Mouse (Mus musculus): ENCODE data around the gene Tnfsf11. TPM values are rescaled to one million over a fixed set of nuclear protein-coding genes. Genes with fewer than 3 reads are reported as not detected.
A peak's percentile ranks its signal among the peaks of the same experiment; 100 is the strongest.

Tnfsf11 gene
- total RNA-seq (2015), result not detected in 2 replicates
- total RNA-seq (2017), result not detected in 2 replicates

DNA sequence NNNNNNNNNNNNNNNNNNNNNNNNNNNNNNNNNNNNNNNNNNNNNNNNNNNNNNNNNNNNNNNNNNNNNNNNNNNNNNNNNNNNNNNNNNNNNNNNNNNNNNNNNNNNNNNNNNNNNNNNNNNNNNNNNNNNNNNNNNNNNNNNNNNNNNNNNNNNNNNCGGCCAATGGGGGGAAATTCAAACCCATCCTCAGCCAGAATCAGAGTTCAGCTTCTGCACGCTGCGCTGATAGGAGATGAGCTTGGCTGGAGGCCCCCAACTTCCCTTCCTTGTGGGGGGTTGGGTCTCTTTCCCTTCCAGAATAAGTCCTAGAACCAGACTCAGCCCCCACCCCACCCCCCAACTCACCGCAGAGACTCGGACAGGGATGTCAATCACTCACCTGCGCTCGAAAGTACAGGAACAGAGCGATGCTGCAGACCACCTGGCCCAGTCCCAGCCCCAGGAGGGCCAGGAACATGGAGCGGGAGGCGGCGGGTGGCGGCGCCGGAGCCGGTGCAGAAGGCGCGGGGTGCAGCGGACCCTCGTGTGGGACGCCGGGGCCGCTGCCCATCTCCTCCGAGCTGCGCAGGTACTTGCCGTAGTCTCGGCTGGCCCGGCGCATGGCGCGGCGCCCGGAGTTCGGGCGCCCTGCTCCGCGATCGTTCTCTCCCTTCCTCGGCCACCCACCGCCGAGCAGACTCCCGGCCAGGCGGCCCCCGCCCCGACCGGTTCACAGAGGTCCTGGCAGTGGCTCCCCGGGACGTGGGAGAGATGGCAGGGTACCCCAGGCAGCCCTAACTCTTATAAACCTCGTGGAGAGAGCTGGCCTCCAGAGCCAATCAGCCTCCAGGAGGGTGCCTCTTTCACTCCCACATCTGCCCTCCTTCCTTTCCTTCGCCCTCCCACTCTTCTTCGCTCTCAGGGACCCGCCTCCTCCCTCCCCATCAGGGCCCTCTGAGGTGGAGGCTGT lies at the start of gene Tnfsf11:
Gene Tnfsf11 (minus strand): TSS at position 758 of the 952 bp plus-strand sequence.
- ATAC-seq (replicated peaks; ENCODE audit: poor library complexity), result no peak

DNA sequence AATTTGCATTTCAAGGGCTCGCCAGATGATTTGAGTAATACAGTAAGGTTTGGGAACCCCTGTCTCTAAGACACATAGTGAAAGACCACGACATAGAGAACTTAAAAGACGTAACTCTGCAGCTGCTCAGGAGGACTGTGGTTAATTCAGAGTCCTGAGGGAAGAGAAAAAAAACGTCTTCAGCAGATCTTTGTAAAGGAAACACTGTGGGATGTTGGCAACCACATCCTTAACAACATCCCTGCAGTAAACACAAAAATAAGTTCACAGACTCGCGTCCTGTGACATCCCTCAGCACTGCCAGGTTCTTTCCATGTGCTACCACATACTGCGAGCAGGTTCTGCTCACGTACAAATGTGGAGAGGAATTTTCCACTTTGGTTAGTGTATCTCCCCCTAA lies 48.9 kb upstream of the Tnfsf11 start:
- peak; percentile 14 for ATAC-seq (replicated peaks; ENCODE audit: poor library complexity)

DNA sequence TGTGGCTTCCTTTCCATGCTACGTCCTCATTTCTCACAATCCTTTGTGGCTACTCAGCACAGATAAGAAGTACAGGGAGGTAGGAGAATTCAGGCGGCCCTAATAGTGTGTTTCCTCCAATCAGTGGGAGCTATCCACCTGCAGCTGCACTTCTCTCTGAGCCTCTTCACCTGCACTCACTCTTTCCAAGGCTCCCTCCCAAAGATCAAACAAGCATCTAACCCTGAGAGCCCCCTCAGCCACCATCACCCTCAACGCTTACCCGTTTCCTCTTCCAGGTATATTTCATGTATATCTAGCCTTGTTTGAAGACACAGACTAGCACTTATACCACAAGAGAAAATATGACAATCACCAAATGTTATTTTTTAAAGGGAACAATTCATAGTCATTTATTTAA lies 47.5 kb upstream of the Tnfsf11 start:
- no peak for ATAC-seq (replicated peaks; ENCODE audit: poor library complexity)

DNA sequence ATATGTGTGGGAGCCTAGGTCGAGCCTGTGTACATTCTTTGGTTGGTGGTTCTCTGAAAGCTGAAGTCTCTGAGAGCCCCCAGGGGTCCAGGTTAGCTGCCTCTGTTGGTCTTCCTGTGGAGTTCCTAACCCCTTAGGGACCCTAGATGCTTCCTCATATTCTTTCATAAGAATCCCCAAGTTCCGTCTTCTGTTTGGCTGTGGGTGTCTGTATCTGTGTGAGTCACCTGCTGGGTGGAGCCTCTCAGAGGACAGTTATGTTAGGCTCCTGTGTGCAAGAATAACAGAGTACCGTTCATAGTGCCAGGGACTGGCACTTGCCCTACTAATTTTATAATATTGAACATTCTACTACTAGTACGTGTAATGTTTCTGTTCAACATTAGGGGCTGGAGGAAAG lies 45.0 kb upstream of the Tnfsf11 start:
- peak; percentile 65 for ATAC-seq (replicated peaks; ENCODE audit: poor library complexity)

DNA sequence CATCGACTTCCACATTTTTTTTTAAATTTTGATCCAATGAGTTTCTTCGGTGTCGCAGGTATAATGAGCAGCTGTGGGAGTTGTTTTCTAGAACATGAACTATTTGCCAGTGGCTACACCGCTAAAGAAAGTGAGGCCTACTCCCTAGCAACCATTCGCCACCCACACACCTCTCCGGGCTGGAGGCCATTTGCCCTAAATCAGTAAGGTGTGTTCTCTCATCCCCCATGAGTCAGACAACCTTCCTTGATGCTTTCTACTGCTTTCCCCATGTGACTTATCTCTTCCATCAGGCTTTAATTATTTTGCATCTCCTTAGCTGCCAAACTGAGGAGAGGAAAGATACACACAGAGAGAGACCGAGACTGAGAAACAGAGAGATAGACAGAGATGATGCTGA lies 43.7 kb upstream of the Tnfsf11 start:
- ATAC-seq (replicated peaks; ENCODE audit: poor library complexity), result no peak

DNA sequence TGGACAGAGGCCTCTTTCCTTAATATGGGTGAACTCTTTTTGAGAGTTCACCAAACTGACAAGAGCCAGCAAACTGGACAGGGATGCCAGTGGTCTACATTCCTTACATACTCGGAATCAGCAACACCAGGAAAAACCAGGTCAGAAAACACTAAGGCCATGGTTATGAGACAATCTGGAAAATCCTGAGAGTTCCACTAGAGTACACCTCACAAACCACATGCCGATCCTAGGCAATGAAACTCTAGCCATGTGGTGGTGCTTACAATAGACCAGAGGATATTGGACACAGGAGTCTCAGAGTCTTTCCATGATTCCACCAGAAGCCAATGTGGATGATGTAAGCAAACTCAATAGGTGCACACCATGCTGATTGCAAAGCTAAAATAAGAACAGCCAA lies 39.9 kb upstream of the Tnfsf11 start:
- ATAC-seq (replicated peaks; ENCODE audit: poor library complexity), result no peak

DNA sequence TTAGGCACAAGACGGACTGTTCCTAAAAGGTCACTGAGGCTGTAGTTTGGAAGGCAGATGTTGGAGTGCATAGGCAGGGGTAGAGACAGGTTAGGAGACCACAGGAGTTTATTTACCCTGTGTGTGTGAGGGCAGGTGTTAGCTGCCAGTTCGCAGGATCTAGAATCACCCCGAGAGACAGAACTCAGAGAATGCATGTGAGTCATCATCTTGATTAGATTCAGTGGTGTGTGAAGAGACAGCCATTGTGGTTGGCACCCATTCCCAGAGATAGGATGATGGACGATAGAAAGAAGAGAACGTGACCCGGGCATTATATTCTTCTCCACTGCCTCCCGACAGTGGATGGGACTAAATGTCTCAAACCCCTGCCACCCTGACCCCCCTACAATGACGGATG lies 35.2 kb upstream of the Tnfsf11 start:
- ATAC-seq (replicated peaks; ENCODE audit: poor library complexity), result no peak

DNA sequence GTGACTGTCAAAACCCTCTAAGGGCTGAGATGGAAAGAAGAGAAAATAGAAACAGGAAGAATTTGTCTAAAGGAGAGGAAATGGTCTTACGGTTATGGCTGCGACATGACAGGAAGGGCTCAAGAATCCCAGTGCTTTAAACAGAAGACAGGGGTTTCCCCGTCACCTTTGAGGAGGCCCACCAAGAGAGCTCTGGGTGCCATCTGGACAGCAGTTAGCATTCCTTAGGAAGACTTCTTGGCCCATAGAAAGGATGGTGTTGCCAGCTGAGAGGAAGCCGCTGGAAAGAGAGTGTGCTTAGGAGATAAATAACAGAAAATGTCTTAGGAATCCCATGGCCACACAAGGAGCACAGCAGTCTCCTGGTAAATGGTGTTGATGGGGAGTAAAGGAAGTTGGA lies 34.3 kb upstream of the Tnfsf11 start:
- ATAC-seq (replicated peaks; ENCODE audit: poor library complexity), result no peak

DNA sequence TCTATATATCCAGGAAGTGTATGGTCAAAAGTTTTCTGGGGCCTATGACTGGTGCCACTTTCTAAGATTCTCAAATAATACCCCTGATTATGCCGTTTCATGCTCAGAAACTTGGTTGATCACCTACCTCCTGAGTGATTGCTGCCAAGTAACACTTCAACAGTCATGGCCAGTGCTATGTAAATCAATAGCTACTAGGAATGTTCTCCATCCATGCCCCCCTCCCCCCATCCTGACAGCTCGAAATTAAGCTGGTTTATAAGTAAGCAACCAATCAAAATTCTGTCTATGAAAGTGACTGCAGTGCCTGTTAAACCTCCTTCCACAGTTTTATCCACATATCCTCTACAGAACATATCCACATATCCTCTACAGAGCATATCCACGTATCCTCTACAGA lies 25.5 kb upstream of the Tnfsf11 start:
- no peak for ATAC-seq (replicated peaks; ENCODE audit: poor library complexity)

DNA sequence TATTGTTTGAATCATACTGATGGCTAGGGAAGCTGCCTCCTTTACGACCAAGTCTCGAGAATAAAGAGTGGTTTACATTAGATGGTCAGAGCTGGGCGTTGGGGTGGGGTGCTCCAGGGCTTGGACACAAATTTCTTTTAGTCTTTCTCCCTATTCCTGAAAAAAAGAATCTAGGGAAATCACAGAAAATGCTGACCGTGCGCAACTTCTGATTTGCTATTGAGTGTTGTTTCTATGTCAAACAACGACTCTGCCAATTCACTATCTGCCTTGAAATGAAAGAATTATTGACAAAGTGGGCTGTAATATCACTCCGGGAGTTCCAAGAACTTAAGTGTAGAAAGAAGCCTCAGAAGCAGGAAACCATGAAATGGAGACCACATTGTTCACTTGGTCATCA lies 23.5 kb upstream of the Tnfsf11 start:
- no peak for ATAC-seq (replicated peaks; ENCODE audit: poor library complexity)

DNA sequence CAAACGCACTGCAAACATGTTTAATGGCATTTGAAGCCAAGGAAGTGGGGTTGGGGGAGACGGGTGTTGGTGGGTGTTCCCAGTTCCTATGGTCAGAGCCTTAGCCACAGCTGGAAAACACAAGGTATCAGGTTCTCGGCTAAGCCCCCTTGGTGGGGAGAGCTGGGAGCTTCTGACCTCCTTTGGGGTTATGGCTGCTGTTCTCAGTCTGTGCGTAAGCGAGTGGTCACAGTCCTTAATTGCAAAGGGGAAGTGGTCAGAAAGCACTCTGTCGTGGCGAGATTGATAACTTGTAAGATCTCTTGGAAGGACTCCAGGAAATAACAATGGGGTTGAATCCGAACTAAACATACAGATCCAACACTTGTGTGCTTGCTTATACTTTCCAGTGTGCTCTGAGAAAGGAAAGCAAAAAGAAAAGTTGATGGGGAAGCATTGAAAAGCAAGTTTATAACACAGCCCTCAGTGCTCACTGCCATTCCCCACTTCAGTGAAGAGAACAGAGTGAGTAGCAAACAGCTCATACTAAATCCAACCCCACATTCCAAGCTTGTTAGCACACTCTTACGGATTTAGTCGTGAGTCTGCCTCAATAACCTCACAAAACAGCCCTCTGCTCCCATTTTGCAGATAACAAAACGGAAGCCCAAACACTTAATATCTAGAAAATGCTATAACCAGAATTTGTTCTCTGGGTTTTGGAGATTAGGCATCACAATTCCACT lies 22.9 kb upstream of the Tnfsf11 start:
- peak; percentile 88 for ATAC-seq (replicated peaks; ENCODE audit: poor library complexity)

DNA sequence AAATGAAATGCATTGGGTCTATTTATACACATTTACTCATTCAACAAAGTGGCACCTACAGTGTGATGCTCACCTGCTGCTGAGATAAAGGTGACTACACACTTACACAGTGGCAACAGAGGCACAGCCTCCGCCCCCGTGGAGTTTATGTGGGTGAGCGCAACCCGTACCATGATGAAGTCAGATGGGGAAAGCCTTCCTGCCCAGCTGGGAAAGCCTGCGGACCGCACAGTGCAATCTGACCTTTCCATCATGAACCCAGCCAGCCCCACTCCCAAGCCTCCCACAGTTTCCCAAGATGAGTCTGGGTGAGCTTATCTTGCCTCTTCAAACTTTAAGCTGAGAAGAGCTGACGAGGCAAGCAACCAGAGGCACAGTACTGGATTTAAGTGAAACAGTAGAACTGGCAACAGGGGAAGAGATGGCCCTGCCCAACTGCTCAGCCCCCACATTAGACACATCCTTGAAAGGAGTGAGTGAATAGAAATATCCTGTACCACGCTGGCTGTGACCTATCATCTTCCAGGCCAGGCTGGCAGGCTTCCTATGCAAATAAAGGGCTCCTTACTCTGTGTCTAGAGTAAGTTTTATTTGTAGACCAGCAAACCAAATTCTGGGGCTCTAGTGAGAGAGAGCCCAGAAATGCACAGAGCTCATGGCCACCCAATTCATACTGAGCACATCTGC lies 22.1 kb upstream of the Tnfsf11 start:
- ATAC-seq (replicated peaks; ENCODE audit: poor library complexity), result no peak

DNA sequence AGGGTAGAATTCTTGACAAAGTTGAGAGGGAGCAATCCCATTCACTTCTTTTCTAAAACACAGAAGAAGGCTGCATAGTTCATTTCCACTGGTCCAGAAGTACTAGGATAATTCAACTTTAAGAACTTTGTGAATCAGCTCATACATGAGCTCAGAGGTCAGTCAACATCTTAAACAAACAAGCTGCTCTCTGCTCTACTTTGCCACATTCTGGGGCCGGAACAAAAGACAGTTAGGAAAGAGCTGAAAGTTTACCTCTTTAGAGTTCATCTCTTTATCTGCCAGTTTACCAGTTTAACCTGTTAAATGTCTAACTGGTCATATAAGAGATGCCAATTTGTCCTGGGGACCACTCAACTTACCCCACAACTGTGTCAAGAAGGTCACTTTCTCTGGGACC lies 15.5 kb upstream of the Tnfsf11 start:
- no peak for ATAC-seq (replicated peaks; ENCODE audit: poor library complexity)

DNA sequence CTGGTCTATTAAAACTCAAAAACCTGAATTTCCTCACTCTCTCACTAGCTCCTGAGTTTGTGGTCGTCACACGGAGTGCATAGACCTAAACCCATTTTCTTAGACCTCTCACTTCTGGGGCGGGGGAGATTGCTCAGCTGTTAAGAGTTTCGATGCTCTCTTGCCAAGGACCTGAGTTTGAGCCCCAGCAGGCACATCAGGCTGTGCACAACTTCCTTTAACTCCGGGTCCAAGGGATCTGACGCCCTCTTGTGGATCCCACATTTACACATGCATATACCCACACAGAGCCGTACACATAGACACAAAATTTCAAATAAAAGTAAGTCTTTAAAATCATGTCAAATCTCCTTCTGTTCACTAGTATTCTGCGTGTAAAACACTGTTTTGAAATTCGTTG lies 15.1 kb upstream of the Tnfsf11 start:
- no peak for ATAC-seq (replicated peaks; ENCODE audit: poor library complexity)

DNA sequence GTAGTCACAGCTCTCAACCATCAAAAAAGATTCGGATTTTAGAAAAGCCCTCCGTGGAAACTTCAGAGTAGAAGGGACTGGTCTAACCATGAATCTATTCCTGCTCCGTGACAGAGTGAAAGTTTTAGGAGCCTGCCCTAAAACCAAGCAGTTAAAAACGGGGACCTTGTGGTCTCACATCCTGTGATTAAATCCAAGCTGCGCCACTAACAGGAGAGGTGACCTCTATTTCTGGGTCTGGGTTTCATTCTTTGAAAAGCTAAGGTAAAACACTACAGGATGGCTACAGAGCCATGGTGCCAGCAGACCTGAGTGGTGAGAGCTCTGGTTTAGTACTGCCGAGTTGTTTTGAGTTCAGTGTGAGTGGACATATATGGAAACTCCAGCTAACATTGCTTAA lies 12.4 kb upstream of the Tnfsf11 start:
- no peak for ATAC-seq (replicated peaks; ENCODE audit: poor library complexity)

DNA sequence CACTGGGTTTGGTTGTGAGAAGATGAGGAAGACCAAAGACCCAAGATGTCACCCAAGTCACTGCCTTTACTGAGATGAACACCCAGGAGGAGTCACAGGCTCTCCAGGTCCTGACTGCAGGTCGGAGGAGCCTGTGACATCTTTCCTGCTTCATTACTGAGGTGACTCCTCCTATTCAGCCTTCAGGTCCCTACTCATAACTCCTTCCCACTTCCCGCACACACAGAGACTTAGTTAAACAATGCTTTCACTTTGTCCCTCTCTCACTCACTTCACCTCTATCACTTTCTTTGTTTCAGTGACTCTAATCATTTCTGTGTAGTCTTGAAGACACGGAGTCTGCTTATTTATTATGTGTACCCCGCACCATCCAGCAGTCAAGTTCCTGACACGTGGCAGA lies 11.7 kb upstream of the Tnfsf11 start:
- ATAC-seq (replicated peaks; ENCODE audit: poor library complexity), result no peak

DNA sequence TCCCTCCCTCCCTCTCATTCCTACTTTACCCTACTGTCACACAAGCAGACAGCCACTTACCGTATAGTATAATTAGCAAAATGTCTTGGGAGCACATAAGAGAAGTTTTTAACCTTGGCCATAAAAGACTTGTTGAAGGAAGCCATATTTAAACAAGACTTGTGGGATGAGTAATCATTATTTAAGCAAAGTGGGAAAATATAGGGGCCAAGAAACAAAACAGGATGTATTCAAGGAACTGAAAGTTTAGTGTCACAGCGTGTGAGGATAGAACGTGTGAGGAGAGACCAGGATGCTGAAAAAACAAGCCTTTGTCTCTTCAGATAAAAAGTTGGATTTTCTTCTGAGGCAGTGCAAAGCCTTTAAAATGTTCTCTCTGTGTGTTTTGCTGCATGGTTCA lies 11.2 kb upstream of the Tnfsf11 start:
- ATAC-seq (replicated peaks; ENCODE audit: poor library complexity), result no peak

DNA sequence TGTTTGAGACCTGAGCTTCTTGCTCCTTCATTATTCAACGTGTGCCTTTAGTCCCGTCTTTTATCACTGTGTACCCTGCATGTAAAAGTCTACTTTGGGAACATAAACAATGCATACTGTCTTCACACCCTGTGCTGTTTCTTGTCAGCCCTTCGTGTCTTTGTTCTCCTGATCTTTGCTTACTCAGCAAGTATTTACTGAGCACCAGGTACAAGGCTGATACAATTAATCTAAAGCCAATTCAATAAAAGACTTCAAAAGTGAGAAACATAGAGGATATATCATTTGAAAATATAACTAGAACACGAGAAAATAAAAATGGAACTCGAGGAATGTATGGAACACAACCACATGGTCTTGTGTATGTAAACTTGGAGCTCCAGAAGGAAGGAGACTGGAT lies 9.8 kb upstream of the Tnfsf11 start:
- ATAC-seq (replicated peaks; ENCODE audit: poor library complexity), result no peak

DNA sequence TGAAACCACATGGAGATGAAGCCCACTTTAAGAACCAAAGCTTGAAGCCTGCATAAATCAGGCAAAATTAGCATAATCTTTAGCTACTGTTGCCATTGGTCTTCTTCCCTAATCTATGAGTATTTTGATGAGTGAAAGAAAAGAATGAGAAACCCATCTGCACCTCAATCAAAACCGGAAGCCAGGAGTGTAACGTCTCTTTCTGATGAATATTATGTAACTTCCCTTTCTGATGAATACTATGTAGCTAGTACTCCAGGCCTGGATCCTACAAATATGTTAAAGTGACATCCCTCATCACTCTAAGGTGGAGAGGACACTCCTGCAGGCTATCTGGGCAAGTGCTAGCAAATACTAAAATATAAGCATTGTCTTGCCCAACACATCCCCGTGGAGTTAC lies 6.9 kb downstream of the Tnfsf11 start:
- peak; percentile 54 for ATAC-seq (replicated peaks; ENCODE audit: poor library complexity)

DNA sequence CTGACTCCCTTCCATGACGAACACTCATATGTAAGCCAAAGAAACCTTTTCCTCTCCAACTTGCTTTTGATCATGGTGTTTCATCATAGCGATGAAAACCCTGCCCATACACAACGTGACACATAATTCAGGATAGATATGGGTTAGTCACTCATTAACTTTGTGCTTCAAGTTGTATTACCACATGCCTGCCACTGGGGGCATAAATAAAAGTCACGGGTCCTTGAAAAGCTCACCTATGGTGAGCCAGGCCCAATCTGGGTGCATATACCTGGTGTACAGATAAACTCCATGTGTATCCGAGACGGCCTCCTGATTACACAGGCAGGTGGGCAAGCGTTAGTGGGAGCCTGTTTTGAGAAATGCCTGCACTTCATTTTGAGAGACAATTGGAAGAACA lies 15.2 kb downstream of the Tnfsf11 start:
- no peak for ATAC-seq (replicated peaks; ENCODE audit: poor library complexity)

DNA sequence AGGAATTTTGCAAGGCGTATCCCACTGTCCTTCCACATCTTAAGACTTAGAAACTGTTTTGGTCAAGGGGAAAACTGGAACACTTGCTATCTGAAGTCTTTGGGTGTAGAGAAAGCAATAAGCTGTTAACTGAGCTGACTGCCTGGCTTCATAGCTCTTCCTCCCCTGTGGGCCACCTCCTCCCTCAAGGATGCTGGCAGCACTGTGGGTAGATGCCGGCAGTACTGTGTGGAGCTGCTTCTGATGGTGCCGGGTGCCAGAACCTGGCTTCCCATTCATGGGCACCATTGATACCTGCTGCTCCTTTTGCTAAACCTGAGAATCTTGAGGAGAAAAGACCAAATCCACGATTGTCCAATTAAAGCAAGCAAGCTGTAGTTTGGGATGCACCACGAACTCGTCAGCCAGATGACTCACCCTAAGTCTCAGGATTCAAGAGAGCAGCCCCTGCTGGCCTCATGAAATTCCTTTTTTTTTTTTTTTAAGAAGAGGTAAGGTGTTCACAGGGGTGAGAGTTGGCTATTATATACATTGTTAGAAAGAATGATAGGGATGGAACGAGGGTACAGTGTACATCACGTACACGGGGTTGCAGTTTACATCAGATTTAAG lies 17.8 kb downstream of the Tnfsf11 start:
- no peak for ATAC-seq (replicated peaks; ENCODE audit: poor library complexity)

All from megakaryocyte progenitor cell, adult 5-6 weeks (primary cell).